Mouse (Mus musculus) left cerebral cortex, adult 9 months (tissue): ENCODE measurements at regions not wholly inside any gene's neighbourhood (a gene's known extent, or its start where the extent isn't known, plus 50 kb on each side); places are given as distances from the start of the nearest gene placed in this dataset.
A peak's percentile ranks its signal among the peaks of the same experiment; 100 is the strongest.

Source experiments
- DNase-seq, 2 experiments: peaks; one replicate each; pipeline ENCODE4 v3.0.0; 2022; ENCODE audit warnings: low spot score in 2 of 2

DNA sequence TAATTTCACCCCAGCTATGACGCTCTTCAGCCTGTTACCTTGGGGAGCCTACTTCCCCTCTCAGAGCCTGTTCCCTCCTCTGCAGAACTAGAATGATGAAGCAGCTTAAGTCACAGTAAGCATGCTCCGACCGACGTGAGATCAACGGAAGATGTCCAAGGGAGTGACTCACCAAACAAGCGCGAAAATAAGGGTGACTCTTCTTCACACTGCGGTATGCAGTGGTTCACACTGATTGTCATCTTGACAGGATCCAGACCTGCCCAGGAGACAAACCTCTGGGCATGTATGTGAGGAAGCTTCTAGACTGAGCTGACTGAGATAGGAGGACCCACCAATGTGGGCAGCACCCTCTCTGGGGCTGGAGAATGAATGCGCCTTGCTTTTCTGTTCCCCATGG lies 116.3 kb upstream of the Tpm1 start:
- DNase-seq: no peak

DNA sequence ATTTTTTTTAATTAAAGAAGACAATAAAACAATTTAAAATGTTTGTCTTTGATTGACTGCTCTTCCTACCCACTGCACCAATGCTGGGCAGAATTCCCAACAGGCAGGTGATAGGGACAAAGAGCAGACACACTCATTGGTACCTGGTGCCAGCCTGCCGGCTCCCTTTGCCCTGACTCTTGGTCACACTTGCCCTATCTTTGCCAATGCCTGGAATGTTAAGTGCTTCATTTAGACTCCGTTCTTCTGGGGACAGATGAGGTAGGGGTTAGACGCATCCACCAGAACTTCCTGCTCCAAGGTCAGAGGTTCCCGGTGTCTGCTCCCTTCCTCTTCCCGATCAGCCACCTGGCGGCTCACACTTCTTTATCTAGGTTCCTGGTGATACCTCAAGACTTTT lies 114.5 kb upstream of the Tpm1 start:
- no peak for DNase-seq

DNA sequence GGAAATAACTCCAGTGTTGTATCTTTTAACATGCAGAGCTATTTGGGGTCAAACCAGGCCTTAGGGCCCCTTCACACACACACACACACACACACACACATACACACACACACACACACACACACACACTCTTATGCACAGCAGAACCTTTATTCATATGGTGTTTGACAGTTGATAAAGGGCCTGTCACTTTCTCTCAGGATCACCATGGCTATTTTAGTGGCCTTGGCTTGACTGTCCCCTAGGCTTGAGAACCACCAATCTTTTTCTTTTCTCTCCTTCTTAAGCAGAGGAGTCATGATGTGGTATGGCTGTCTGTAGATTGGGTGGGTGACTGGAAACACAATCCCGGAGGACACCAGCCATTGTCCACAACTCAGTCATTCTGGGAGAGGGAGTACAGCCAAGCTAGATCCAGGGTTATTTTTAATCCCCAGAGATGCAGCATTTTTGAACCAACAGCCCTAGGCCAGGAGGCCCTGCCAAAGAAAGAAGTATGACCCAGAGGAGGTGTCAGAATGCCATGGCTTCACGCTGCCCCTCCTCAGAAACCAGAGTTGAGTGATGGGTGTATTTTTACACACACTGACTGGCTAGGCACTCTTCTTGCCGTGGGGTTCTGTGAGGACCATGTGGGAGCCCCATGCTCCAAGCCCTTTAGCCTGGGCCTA lies 111.7 kb upstream of the Tpm1 start:
- no peak for DNase-seq

DNA sequence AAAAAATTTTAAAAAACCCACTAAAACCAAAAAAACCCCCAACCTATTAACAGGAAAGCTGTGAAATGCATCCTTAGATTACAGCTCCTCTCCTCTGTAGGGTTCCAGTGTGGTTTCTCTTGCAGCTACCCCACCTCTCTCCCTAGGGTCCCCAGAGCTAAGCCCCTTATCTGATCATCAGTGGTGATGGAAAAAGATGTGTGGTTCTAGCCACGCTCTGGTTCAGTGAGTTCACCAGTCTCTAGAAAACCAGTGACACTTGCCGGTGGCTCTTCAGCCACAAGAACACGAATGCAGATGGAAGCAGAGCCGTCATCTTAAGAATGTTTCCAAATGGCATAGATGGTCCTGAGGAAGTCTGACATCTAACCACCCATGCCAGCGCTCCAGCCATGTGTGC lies 111.1 kb upstream of the Tpm1 start:
- no peak for DNase-seq

DNA sequence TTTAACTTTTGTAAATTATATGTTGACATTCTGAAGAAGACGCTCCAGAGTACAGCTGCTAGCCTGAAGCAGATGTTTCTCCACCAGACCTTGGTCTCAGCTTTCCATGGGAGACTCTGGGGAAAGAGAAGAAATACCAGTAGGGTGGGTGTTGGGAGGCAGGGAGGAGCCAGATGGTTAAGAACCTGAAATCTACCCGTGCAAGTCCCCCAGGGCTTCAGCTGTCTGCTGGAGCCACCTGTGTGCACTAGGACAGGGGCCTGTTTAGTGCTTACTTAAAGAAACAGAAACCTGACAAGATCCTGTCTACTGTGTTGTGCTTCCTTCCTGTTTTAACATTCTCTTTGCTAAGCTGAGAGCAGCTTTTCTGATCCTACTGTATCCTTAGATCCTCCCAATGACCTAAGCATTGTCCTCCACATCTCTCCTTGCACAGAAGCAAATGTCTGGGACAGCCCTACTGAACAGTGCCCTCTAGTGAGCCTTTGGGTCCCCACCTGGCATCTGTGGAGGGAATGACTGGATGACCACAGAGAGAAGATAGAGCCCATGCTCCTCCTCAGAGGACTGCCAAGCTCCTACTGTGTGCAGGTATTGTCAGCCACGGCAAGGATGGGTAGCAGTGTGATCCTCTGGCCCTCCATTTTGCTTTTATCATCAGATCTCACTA lies 107.5 kb upstream of the Tpm1 start:
- DNase-seq: peak in 1 of 2 experiments; percentile 28

DNA sequence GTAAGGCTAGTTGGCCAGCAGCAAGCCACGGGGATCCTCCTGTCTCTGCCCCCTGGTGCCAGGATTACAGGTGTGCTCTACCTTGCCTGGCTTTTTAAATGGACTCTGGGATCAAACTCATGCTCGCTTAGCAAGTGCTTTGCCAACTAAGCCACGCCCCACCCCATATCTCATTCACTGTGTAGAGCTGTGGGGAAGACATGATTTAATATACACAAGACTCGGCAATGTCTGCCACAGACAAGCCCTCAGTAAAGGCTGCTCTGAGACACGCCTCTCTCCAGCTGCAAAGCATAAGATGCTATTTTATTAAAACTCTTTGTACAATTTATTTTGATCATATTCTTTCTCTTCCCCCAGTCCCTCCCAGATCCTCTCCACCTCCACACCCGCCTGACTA lies 104.9 kb upstream of the Tpm1 start:
- DNase-seq: no peak

DNA sequence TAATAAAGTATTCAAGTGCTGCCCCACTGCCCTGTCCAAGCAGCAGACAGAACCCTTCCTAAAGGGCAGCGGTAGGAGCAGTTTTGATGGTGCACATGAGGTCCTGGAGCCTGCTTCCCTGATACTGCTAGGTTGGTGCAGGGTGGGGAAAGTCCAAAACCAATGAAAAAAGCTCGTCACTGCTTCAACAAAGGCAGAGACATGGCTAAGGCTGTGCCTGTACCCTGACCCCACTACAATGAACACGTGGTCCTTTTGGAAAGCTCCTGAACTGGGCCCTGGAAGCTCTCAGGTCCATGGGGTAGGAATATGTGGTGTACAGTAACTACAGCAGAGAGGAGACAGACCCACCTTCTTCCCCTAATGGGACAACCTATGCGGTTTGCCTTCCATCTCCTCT lies 104.1 kb upstream of the Tpm1 start:
- DNase-seq: no peak

DNA sequence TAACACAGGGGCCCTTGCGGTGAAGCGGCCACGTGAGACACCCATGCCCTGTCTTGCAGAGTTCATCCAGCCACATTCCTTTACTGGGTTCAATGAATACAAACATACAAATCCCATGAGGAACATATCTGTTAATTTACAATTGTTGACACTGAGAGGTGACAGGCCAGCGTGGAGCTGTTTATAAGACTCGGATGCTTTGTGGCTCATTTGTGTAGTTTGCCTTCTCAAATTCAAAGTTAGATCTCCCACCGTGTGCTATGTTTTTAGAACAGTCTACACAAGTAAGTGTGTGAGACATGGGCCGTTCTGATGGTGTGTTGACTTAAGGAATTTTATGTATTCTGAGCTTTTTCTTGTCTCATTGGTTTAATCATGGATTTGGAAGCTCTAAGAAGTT lies 98.5 kb upstream of the Tpm1 start:
- DNase-seq: no peak

DNA sequence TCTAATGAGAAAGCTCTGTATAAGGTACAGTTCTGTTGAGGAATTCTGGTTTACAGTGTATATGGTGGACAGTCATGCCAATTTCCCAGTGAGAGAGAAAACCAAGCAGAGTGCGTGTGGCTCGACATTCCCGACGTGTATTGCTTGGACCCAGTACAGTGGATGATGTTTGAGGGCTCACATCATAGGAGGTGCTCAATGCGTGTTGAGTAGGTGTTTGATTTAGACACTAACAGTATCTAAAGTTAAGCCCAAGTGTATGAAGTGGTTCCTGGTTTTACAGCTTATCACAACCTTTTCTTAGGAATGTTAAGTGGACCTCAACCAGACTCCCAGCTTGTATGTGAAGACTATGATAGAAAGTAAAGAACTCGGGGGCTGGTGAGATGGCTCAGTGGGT lies 96.2 kb upstream of the Tpm1 start:
- no peak for DNase-seq

DNA sequence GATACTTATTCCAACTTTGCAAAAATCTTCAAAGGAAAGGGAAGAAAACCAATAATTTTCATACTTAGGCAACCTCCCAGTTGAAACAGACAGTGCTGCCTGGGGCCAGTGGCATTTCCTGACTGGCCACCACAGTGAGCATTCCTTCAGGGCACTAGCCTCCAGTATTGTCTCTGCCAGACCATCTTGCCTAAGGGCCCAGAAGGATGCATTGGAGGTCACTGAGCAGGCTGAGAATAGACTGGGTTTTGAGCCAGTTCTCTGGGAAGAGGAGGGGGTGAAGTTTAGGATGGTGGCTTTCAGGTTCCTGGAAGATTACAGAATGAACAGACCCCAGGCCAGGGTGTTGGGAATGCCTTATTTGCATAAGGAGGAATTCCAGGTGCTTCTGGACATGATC lies 95.3 kb upstream of the Tpm1 start:
- DNase-seq: no peak

DNA sequence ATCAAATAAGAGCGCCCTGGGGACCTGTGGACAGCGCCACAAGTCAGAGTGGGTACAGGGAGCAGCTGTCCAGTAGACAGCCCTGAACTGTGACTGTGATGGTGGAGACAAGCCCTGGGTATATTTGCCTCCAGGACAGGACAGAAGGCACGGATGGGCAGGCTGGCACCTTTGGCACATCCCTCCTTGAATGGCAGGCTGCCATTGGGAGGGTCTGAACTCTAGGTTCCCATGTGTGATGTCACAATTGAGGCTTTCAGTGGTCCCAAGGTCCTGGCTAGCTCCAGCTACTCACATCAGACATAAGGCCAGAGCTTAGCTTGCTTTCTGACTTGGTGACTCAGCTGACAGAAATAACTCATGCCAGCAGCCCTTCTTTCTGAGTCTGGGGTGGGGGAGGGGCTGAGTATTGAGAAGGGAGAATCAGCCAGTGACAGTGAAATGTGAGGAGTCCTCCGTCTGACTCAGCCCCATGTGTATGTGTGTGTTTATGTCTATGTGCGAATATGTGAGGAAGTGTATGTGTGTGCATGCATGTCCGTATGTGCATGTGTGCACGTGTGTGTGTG lies 91.2 kb upstream of the Tpm1 start:
- peak in 1 of 2 experiments; percentile 46 for DNase-seq

DNA sequence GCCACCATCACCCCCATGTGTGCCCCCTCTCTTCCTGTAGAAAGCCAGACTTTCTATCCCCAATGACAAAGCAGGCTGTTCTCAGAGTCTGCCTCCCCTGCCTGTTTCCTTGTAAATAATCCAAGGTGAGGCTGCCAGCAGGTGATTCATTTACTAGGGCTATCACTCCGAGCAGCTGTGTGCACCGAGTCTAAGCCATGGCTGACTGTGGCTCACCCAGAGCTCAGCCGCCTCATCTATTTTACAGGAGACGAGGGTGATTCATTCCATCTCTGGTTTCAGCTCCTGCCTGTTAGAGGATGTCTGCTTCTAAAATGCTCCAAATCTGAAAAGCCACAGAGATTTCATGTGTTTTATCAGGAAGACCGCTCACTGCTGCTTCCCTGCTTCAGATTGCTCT lies 88.5 kb upstream of the Tpm1 start:
- DNase-seq: peak in 1 of 2 experiments; percentile 44

DNA sequence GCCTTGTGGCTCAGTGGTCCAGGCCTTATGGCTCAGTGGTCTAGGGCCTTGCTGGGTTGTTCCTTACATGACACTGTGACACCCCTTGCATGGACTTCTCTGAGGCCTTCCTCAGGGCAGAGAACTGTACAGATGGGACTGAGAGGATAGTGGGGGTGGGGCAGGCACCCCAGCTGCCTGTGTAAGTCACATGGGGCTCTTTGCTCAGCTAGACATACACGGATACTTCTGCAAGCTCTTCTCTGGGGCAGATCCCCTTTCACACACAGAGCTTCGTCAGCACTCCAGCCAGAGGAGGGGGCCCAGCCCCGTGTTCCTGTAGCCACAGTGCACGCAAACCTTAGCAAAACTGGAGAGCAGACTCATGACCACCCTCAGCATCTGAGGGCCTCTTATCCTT lies 87.9 kb upstream of the Tpm1 start:
- no peak for DNase-seq

DNA sequence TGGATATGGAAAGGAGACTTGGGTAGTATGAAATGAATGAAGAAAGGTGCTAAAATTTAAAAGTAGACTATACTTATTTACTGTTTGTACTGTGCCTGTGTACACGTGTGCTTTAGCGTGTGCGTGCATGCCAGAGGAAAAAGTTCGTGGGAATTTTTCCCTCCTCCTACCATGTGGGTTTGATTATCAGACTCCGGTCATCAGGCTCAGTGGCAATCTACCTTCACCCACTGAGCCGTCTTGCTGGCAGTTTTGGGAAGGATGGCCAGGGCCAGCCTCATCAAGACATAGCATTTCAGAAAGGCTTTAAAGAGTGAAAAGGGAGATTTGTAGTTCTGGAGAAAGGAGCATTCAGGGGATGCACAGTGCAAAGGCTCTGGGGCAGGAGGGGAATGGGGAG lies 87.0 kb upstream of the Tpm1 start:
- no peak for DNase-seq

DNA sequence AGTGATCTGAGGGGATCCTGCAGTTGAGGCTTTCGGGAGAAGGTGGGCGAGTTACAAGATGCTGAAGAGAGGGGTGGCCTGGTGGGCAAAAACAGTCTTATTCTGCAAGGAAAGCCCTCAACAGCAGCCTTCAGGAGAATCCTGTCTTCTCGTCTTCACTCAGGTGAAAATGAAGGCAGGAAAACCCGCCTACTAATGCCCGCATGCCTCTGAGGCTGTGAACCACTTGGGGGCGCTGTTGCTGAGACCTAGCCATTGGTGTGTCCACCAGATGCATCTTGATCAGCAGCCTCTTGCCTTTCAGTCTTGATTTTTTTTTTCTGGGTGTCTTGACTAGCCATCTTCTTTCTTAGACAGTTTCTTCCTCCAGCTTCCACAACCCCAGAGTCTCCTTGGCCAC lies 85.2 kb upstream of the Tpm1 start:
- no peak for DNase-seq

DNA sequence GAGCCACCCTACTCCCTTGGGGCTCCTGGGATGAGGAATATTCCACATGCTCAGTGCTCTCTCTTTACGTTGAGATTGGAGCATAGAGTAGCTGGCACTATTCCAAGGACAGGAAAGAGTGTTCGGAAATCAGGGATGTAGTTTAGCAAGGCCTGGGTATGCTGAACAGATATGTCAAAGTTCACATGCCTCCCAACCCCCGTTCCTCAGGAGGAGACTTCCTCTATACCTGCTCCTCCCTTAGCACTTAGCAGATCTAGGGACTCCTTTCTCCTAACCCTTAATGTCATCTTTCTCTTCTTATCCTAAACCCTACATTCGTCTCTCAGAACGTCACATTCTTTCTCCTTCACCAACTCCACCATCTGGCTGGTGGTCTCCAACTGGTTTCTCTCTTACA lies 83.2 kb upstream of the Tpm1 start:
- DNase-seq: no peak

DNA sequence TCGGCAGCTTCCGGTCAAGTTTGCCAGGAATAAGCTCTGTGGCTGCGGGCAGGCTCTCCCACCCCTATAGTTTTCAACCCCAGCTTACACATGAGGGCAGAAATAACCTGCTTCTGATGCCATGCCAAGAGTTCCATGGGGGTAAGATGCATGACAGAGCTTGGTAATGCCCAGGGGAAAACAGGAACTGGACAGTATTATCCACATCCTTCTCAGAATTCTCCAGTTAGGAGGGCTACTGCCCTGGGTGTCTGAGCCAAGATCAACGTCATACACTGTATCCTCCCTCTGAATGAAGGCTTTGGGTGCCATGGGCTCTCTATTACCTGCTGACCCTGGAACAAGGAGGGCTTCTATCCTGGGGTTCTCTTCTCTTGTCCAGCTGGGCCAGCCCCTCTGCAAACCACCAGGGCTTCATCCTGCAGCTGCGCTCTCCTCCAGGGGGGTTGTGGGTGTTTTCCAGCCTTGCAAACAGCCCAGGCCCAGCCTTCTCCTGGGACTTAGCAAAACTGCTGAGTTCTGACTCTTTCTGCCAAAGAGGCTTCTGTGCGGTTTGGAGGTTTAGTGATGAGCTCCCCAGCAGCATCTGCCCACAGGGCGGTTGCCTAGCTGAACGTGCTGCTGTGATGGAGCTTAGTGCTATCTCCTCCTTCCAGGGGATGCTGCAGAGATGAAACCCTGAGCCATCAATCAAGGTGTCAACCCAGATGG lies 81.7 kb upstream of the Tpm1 start:
- DNase-seq: no peak

DNA sequence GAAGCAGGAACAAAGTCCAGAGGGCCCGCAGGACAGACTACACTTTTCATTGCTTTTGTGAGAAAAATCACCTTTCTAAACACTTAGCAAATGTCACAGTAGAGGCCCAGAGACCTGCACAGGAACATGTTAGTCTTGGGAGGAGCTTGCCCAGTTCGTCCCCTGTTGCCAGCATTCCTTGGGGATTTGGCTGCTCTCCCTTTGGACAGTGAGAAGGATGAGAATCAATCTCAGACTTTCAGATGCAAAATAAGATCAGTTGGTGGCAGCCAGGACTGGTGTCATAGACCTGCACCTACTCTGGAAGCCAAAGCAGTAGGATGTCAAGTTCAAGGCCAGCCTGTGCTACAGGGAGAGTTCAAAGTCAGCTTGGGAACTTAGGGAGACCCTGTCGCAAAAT lies 80.7 kb upstream of the Tpm1 start:
- DNase-seq: no peak

DNA sequence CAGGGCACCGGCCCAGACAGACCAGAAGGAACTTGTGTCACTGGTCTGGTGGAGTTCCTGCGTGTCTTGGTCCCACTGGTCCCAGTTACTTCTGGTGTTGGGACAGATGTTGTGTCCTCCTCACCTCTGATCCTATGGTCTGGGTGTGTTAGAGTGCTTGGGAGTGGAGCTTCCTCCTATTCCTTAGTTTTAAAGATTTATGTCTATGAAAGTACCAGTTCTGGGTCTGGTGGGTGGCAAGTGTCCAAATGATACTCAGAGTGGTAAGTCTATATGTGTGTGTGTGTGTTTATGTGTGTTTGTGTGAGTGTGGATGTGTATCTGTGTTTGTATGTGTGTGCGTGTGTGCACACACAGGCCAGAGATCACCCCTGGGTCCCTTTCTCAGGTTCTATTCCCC lies 79.9 kb upstream of the Tpm1 start:
- DNase-seq: no peak

DNA sequence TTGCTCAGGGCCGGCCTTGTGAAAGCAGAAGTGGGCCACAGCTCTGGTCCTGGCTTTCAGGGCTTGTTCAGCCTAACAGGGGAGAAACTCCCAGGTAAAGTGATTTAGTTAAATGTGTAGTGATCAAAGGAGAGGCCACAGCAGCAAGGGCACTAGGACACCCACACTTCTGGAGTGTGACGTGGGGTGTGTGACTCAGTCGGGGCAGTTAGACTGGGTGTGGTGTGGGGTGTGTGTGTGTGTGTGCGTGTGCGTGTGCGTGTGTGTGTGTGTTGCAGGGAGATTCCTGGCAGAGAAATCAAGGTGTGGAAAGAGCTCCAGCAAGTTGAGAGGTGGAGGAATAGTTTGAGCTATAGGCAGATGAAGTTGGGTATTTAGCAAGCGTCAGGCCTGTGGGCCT lies 72.5 kb upstream of the Tpm1 start:
- DNase-seq: no peak

DNA sequence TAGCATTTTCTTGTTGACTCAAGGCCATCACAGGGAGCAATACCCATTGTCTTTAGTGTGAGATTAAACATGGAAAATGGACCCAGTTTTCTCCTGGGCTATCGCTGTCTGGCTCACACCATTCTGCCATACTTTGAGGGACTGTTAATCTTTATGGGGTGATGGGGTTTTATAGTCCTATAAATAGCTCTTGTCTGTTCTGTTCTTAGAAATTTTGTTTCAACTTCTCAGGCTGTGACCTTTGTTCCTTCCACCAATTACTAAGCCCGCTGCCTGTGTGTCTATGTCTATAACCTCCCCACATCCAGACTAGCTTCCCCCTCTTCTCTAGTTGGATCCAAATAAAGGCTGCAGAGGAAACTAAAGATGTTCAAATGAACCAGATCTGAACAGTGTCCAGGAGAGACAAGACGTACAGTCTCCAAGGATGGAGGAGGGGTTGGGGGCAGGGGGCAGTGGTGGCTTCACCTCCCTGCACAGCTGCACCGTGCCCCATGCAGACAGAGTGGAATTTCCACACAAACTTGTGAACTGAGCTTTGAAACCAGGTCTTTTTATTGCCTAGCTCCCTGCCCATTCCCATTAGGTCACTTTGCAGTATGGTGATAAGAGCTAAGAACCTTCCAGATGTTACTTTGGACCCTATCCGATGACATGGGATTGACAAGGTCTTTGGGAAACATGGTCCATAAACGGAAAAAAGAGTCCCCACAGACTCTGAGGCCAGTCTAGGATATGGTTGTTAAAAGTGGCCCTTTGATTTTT lies 69.9 kb upstream of the Tpm1 start:
- no peak for DNase-seq

DNA sequence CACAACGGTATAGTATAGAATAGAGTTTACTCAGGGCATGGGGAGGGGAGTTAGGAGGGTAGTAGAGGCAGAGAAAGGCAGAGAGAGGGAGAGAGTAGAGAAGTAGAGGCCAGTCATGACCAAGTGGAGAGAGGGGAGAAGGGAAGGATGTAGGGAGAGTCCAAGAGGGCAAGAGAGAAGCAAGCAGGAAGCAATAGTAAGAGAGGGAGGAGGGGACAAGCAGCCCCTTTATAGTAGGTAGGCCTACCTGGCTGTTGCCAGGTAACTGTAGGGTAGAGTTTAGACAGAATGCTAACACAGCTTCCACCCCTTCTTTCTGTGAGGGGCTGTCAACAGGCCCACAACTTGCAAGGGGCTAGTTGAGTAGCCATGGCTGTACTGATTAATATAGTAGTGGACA lies 69.2 kb upstream of the Tpm1 start:
- DNase-seq: no peak
